Mouse (Mus musculus) lung, embryonic 16.5 days (tissue): ENCODE results near the gene Meiob. TPM values are rescaled to one million over a fixed set of nuclear protein-coding genes. Genes with fewer than 3 reads are reported as not detected.
A peak's percentile ranks its signal among the peaks of the same experiment; 100 is the strongest.

Experiments used
- ATAC-seq: fragments of 200-750 bp; cut with Nextera tagmentation; 2 replicates; pipeline ENCODE4 v1.8.0; 2017; ENCODE audit warnings: low read depth, mild to moderate bottlenecking, moderate library complexity
- H3K27ac ChIP-seq: fragments of 300-500 bp; sonication (generic); 2 replicates; pipeline ENCODE4 v1.5.1; 2014; ENCODE audit warnings: mild to moderate bottlenecking, control low read depth, low read length
- H3K27me3 ChIP-seq: fragments of 300-500 bp; sonication (generic); 2 replicates; pipeline ENCODE4 v1.6.1; 2014; ENCODE audit warnings: low read depth, low read length, mixed read lengths; ENCODE audit not compliant: control insufficient read depth, insufficient read depth
- H3K36me3 ChIP-seq: fragments of 300-500 bp; sonication (generic); 2 replicates; pipeline ENCODE4 v1.6.1; 2014; ENCODE audit warnings: low read length; ENCODE audit not compliant: control insufficient read depth, insufficient read depth
- H3K4me1 ChIP-seq: fragments of 300-500 bp; sonication (generic); replicated peaks from 2 replicates; pipeline ENCODE4 v1.6.1; 2014; ENCODE audit warnings: low read length, mixed read lengths; ENCODE audit not compliant: control insufficient read depth, insufficient read depth
- H3K4me2 ChIP-seq: fragments of 300-500 bp; sonication (generic); 2 replicates; pipeline ENCODE4 v1.6.1; 2014; ENCODE audit warnings: low read depth, low read length, control low read depth
- H3K4me3 ChIP-seq: fragments of 300-500 bp; sonication (generic); 2 replicates; pipeline ENCODE4 v1.5.1; 2014; ENCODE audit warnings: mild to moderate bottlenecking, low read length, control low read depth
- H3K9ac ChIP-seq: fragments of 300-500 bp; sonication (generic); 2 replicates; pipeline ENCODE4 v1.6.1; 2014; ENCODE audit warnings: low read length, control low read depth
- H3K9me3 ChIP-seq: fragments of 300-500 bp; sonication (generic); 2 replicates; pipeline ENCODE4 v1.6.1; 2016; ENCODE audit warnings: low read length; ENCODE audit not compliant: control insufficient read depth
- WGBS: fragments of 180-500 bp; shearing (Covaris S2); extraction: QIAGEN DNeasy Blood & Tissue Kit; methylation state at CpG from one replicate; pipeline ENCODE4 v1.1.7; 2014; 5-methylcytosine and 5-hydroxymethylcytosine counted together
- polyA plus RNA-seq: library from polyadenylated mRNA; unstranded; fragments of >200 nt; fragmentation: Nextera tagmentation; extraction: Ambion mirVana; gene quantifications from 2 replicates; pipeline ENCODE4 v1.2.1, GENCODE M21; 2015

Meiob gene
- polyA plus RNA-seq, 1 experiment from 2014 or later, result not detected

GRCm38 (mm10) chr17:24877336-24878116 is 73.4 kb downstream of the Meiob start:
- ATAC-seq, result peak; percentile 24
- H3K27me3 ChIP-seq, result no peaks in the 10 kb centered on the region; the same call in 1 of the 2 replicates
- WGBS, result 42% methylated on average over 10 of the region's 10 CpGs

DNA sequence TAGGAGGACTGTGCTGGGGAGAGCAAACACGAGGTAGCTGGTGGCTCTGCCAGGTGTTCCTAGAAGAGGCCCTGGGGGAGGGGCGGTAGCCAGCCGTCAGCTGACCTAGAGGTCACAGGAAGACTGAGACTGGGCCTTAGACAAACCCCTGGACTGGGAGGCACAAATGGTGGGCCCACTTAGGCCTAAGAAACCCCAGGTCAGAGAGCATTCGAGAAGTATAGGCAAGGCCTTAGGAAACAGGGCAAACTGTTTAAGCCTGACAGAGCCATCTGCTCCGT is 74.0 kb downstream of the Meiob start:
- Histone ChIP-seq H3K27me3 (no peaks in the 10 kb centered on the region; the same call in 1 of the 2 replicates), H3K4me1 (no peaks in the 10 kb centered on the region), H3K36me3 (no peaks in the 10 kb centered on the region; the same call in 1 of the 2 replicates), H3K9ac (peak overlapping the region; percentile 42; the same call in 1 of the 2 replicates), H3K27ac (peak overlapping the region; percentile 55), H3K4me2 (no peak overlapping the region), H3K4me3 (no peak overlapping the region), H3K9me3 (no peaks in the 10 kb centered on the region)
- 25% methylated on average over 5 of the region's 5 CpGs for WGBS
- ATAC-seq, result peak; percentile 56; the same call in 1 of the 2 replicates

More at GRCm38 (mm10) chr17:24877336-24878116, 73.4 kb downstream of the Meiob start:
- Histone ChIP-seq H3K4me1 (no peaks in the 10 kb centered on the region), H3K9ac (peak overlapping the region; percentile 38), H3K27ac (peak overlapping the region; percentile 55), H3K4me2 (no peak overlapping the region; the same call in 1 of the 2 replicates), H3K4me3 (no peak overlapping the region), H3K9me3 (no peaks in the 10 kb centered on the region), H3K36me3 (no peaks in the 10 kb centered on the region)

- Histone ChIP-seq H3K36me3 (peaks cover 2% of the 10 kb centered on the region; the same call in 1 of the 2 replicates), H3K9me3 (no peaks in the 10 kb centered on the region), H3K4me3 (no peak overlapping the region), H3K4me2 (no peak overlapping the region), H3K27ac (peak overlapping the region; percentile 55), H3K27me3 (no peaks in the 10 kb centered on the region; the same call in 1 of the 2 replicates), H3K9ac (peak overlapping the region; percentile 42; the same call in 1 of the 2 replicates), H3K4me1 (no peaks in the 10 kb centered on the region)
- ATAC-seq, result peak; percentile 58
- WGBS, result 59% methylated on average over 8 of the region's 8 CpGs
Measured at GRCm38 (mm10) chr17:24878531-24878930, 74.4 kb downstream of the Meiob start.

- 45% methylated on average over 7 of the region's 7 CpGs for WGBS
Measured at GRCm38 (mm10) chr17:24881738-24882440, 77.8 kb downstream of the Meiob start.

DNA sequence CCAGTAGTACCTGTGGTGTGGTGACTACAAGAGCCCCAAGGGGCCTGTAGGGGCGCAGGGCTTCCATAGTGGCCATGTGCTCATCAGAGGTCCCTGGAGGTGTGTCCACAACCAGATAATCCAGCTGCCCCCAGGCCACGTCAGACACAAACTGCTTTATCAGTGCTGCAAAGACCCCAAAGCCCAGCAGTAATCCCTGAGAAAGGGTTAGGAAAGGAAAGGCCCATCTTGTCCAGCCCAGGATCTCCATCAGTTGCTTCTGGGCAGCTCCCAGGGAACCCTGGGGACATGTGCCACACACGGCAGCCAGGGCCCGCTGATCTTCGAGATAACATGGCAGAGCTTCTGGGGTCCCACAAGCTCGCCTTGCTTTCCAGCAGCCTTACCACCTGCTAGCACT is 80.3 kb downstream of the Meiob start:
- peaks cover 2% of the 10 kb centered on the region; the same call in 1 of the 2 replicates for H3K36me3 ChIP-seq
- no peak overlapping the region for H3K9ac ChIP-seq
- no peak overlapping the region for H3K27ac ChIP-seq
- peaks cover 17% of the 10 kb centered on the region for H3K4me1 ChIP-seq
- H3K9me3 ChIP-seq, result no peaks in the 10 kb centered on the region
- no peak for ATAC-seq
- 80% methylated on average over 6 of the region's 6 CpGs for WGBS
- no peak overlapping the region for H3K4me3 ChIP-seq
- H3K4me2 ChIP-seq, result no peak overlapping the region
- no peaks in the 10 kb centered on the region for H3K27me3 ChIP-seq

More at GRCm38 (mm10) chr17:24881738-24882440, 77.8 kb downstream of the Meiob start:
- Histone ChIP-seq H3K9ac (no peak overlapping the region), H3K27ac (no peak overlapping the region), H3K4me2 (no peak overlapping the region), H3K9me3 (no peaks in the 10 kb centered on the region), H3K4me3 (no peak overlapping the region), H3K36me3 (peaks cover 2% of the 10 kb centered on the region; the same call in 1 of the 2 replicates), H3K4me1 (peaks cover 6% of the 10 kb centered on the region), H3K27me3 (no peaks in the 10 kb centered on the region)
- ATAC-seq, result no peak

- Histone ChIP-seq H3K36me3 (peaks cover 8% of the 10 kb centered on the region), H3K27me3 (no peaks in the 10 kb centered on the region), H3K4me1 (peaks cover 17% of the 10 kb centered on the region), H3K9ac (peak overlapping the region; percentile 74), H3K4me2 (peak overlapping the region; percentile 90), H3K9me3 (no peaks in the 10 kb centered on the region), H3K4me3 (peak overlapping the region; percentile 86), H3K27ac (no peak overlapping the region)
- no peak for ATAC-seq
- WGBS, result 22% methylated on average over 22 of the region's 22 CpGs
Measured at GRCm38 (mm10) chr17:24885356-24886133, 81.5 kb downstream of the Meiob start.

GRCm38 (mm10) chr17:24886134-24886931 is 82.2 kb downstream of the Meiob start, which contains the start of the genes Nubp2 and Spsb3:
TSS of gene Nubp2 (minus strand) at chr17:24886349.
TSS of gene Spsb3 (plus strand) at chr17:24886643.
- H3K27me3 ChIP-seq, result no peaks in the 10 kb centered on the region
- peak within 1 kb of the TSS; percentile 90 for H3K4me2 ChIP-seq
- peak within 1 kb of the TSS; percentile 90 for H3K4me3 ChIP-seq
- no peaks in the 10 kb centered on the region for H3K9me3 ChIP-seq
- peaks cover 17% of the 10 kb centered on the region for H3K4me1 ChIP-seq
- H3K9ac ChIP-seq, result peak within 1 kb of the TSS; percentile 87
- H3K36me3 ChIP-seq, result peaks cover 16% of the 10 kb centered on the region
- ATAC-seq, result peak; percentile 97
- WGBS, result under 1% methylated on average over 66 of the region's 69 CpGs
- H3K27ac ChIP-seq, result peak within 1 kb of the TSS; percentile 43; the same call in 1 of the 2 replicates

- WGBS, result under 1% methylated on average over 18 of the region's 18 CpGs
- peaks cover 20% of the 10 kb centered on the region for H3K36me3 ChIP-seq
- ATAC-seq, result no peak; the same call in 1 of the 2 replicates
Measured at GRCm38 (mm10) chr17:24886932-24887271, 82.8 kb downstream of the Meiob start.

More at GRCm38 (mm10) chr17:24886932-24887271, 82.8 kb downstream of the Meiob start:
- peaks cover 17% of the 10 kb centered on the region for H3K4me1 ChIP-seq
- no peaks in the 10 kb centered on the region for H3K27me3 ChIP-seq
- H3K27ac ChIP-seq, result peak overlapping the region; percentile 43; the same call in 1 of the 2 replicates
- H3K9ac ChIP-seq, result peak overlapping the region; percentile 87
- no peaks in the 10 kb centered on the region for H3K9me3 ChIP-seq
- H3K4me3 ChIP-seq, result peak overlapping the region; percentile 90
- H3K4me2 ChIP-seq, result peak overlapping the region; percentile 67
